Mouse (Mus musculus): ENCODE measurements around the gene Vmo1. TPM values are rescaled to one million over a fixed set of nuclear protein-coding genes. Genes with fewer than 3 reads are reported as not detected.
"Not testable (repeated sequence)": the region's sequence is repeated elsewhere in the genome, so short reads cannot be mapped to it uniquely, and the experiment has no call there.

The Vmo1 gene
- polyA plus RNA-seq, 1 experiment from 2014 or later, result 0.80 TPM

- Histone ChIP-seq H3K27ac (ENCODE audit: low read depth, low read length) (no peak overlapping the region), H3K4me3 (ENCODE audit: low read depth, low read length) (no peak overlapping the region), H3K4me1 (replicated peaks; ENCODE audit: control insufficient read depth, insufficient read depth, low read length) (no peaks in the 10 kb centered on the region; the same call in 1 of the 2 replicates), H3K27me3 (replicated peaks; ENCODE audit: control insufficient read depth, insufficient read depth, low read length) (peaks cover 32% of the 10 kb centered on the region), H3K9me3 (ENCODE audit: control insufficient read depth, low read length) (no peaks in the 10 kb centered on the region), H3K9ac (ENCODE audit: low read depth, low read length) (no peak overlapping the region), H3K4me2 (no peak overlapping the region), H3K36me3 (ENCODE audit: control insufficient read depth, insufficient read depth, low read length) (no peaks in the 10 kb centered on the region)
- 48% methylated on average over 7 of the region's 7 CpGs for WGBS
- ATAC-seq (replicated peaks; ENCODE audit: low FRiP score) (no peak), DNase-seq (ENCODE audit: low spot score) (no peak)
These were observed 30.1 kb upstream of the Vmo1 start for GRCm38 (mm10) chr11:70544496-70544895.

- H3K9me3 ChIP-seq (ENCODE audit: control insufficient read depth, low read length), result no peaks in the 10 kb centered on the region
- ATAC-seq (replicated peaks; ENCODE audit: low FRiP score) (no peak), DNase-seq (ENCODE audit: low spot score) (no peak)
- no peak overlapping the region for H3K4me2 ChIP-seq
- no peak overlapping the region for H3K4me3 ChIP-seq (ENCODE audit: low read depth, low read length)
- H3K36me3 ChIP-seq (ENCODE audit: control insufficient read depth, insufficient read depth, low read length), result no peaks in the 10 kb centered on the region
- 63% methylated on average over 5 of the region's 5 CpGs for WGBS
- peaks cover 4% of the 10 kb centered on the region for H3K4me1 ChIP-seq (replicated peaks; ENCODE audit: control insufficient read depth, insufficient read depth, low read length)
- peaks cover 32% of the 10 kb centered on the region for H3K27me3 ChIP-seq (replicated peaks; ENCODE audit: control insufficient read depth, insufficient read depth, low read length)
- H3K27ac ChIP-seq (ENCODE audit: low read depth, low read length), result no peak overlapping the region
- H3K9ac ChIP-seq (ENCODE audit: low read depth, low read length), result no peak overlapping the region
These were observed 27.0 kb upstream of the Vmo1 start for GRCm38 (mm10) chr11:70541415-70541814.

GRCm38 (mm10) chr11:70540928-70541327 lies 26.5 kb upstream of the Vmo1 start:
- peaks cover 32% of the 10 kb centered on the region for H3K27me3 ChIP-seq (replicated peaks; ENCODE audit: control insufficient read depth, insufficient read depth, low read length)

DNA sequence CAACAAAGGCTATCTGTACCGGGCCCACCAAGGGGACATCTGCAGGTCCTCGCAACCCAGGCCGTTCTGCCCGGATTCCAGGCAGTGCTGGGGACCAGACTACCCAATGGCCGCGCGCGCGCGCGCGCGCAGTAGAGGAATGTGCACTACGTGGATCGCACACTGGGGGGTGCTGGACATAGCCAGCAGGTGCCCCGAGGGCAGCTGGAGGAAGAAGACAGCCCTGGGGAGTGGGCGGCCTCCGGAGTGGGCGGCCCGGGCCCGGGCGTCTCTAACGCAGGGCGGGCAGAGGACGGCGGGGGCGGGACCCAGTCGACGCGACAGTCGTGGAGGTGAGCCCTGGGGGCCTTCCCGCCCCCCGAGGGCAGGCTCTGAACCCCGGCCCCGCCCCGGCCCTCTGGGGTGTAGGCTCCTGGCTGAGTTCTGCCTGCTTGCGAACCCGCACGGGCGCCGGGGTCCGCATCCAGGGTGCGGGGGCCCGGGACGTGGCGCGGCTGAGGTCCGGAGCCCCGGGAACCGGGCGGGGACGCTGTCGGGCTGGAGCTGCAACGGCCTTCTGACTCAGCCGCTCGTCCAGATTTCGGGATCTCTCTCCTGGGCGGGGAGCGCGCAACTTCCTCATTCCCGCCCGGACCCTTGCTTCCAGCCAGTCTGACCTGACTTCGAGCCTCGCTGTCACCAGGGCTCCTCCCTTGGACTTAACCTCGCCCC lies 25.6 kb upstream of the Vmo1 start, which contains the start of gene Pld2:
TSS of gene Pld2 (plus strand) at position 188 of the 711 bp plus-strand sequence.
- peak; percentile 91 for DNase-seq (ENCODE audit: low spot score)
- Histone ChIP-seq H3K4me3 (ENCODE audit: low read depth, low read length) (peak within 1 kb of the TSS; percentile 58), H3K9ac (ENCODE audit: low read depth, low read length) (peak within 1 kb of the TSS; percentile 48), H3K27ac (ENCODE audit: low read depth, low read length) (no peak within 1 kb of the TSS), H3K36me3 (ENCODE audit: control insufficient read depth, insufficient read depth, low read length) (no peaks in the 10 kb centered on the region), H3K4me2 (peak within 1 kb of the TSS; percentile 88), H3K9me3 (ENCODE audit: control insufficient read depth, low read length) (no peaks in the 10 kb centered on the region), H3K4me1 (replicated peaks; ENCODE audit: control insufficient read depth, insufficient read depth, low read length) (peaks cover 4% of the 10 kb centered on the region), H3K27me3 (replicated peaks; ENCODE audit: control insufficient read depth, insufficient read depth, low read length) (peaks cover 32% of the 10 kb centered on the region)
- peak; percentile 90 for ATAC-seq (replicated peaks; ENCODE audit: low FRiP score)
- WGBS, result under 1% methylated on average over 63 of the region's 65 CpGs

More at GRCm38 (mm10) chr11:70540928-70541327, 26.5 kb upstream of the Vmo1 start:
- Histone ChIP-seq H3K4me3 (ENCODE audit: low read depth, low read length) (peak overlapping the region; percentile 58), H3K4me1 (replicated peaks; ENCODE audit: control insufficient read depth, insufficient read depth, low read length) (peaks cover 4% of the 10 kb centered on the region), H3K9me3 (ENCODE audit: control insufficient read depth, low read length) (no peaks in the 10 kb centered on the region), H3K4me2 (peak overlapping the region; percentile 88), H3K9ac (ENCODE audit: low read depth, low read length) (no peak overlapping the region; the same call in 1 of the 2 replicates), H3K36me3 (ENCODE audit: control insufficient read depth, insufficient read depth, low read length) (no peaks in the 10 kb centered on the region), H3K27ac (ENCODE audit: low read depth, low read length) (no peak overlapping the region)
- ATAC-seq (replicated peaks; ENCODE audit: low FRiP score), result no peak
- WGBS, result 86% methylated on average over 7 of the region's 7 CpGs
- no peak for DNase-seq (ENCODE audit: low spot score)

GRCm38 (mm10) chr11:70539423-70539822 lies 25.0 kb upstream of the Vmo1 start:
- peak overlapping the region; percentile 58 for H3K4me3 ChIP-seq (ENCODE audit: low read depth, low read length)
- H3K9ac ChIP-seq (ENCODE audit: low read depth, low read length), result peak overlapping the region; percentile 7; the same call in 1 of the 2 replicates
- DNase-seq (ENCODE audit: low spot score) (no peak), ATAC-seq (replicated peaks; ENCODE audit: low FRiP score) (no peak)
- WGBS, result 23% methylated on average over 9 of the region's 9 CpGs
- peaks cover 32% of the 10 kb centered on the region for H3K27me3 ChIP-seq (replicated peaks; ENCODE audit: control insufficient read depth, insufficient read depth, low read length)
- no peak overlapping the region for H3K27ac ChIP-seq (ENCODE audit: low read depth, low read length)
- H3K4me1 ChIP-seq (replicated peaks; ENCODE audit: control insufficient read depth, insufficient read depth, low read length), result peaks cover 4% of the 10 kb centered on the region
- no peaks in the 10 kb centered on the region for H3K36me3 ChIP-seq (ENCODE audit: control insufficient read depth, insufficient read depth, low read length)
- no peaks in the 10 kb centered on the region for H3K9me3 ChIP-seq (ENCODE audit: control insufficient read depth, low read length)
- H3K4me2 ChIP-seq, result peak overlapping the region; percentile 88

GRCm38 (mm10) chr11:70532839-70533238 lies 18.4 kb upstream of the Vmo1 start, which contains the start of gene Gm40193:
TSS of gene Gm40193 (minus strand) at chr11:70532939.
- no peaks in the 10 kb centered on the region; the same call in 1 of the 2 replicates for H3K36me3 ChIP-seq (ENCODE audit: control insufficient read depth, insufficient read depth, low read length)
- no peak within 1 kb of the TSS for H3K4me3 ChIP-seq (ENCODE audit: low read depth, low read length)
- no peaks in the 10 kb centered on the region for H3K27me3 ChIP-seq (replicated peaks; ENCODE audit: control insufficient read depth, insufficient read depth, low read length)
- DNase-seq (ENCODE audit: low spot score), result no peak
- H3K9me3 ChIP-seq (ENCODE audit: control insufficient read depth, low read length), result no peaks in the 10 kb centered on the region
- H3K4me1 ChIP-seq (replicated peaks; ENCODE audit: control insufficient read depth, insufficient read depth, low read length), result no peaks in the 10 kb centered on the region
- H3K9ac ChIP-seq (ENCODE audit: low read depth, low read length), result no peak within 1 kb of the TSS
- H3K4me2 ChIP-seq, result no peak within 1 kb of the TSS
- no peak within 1 kb of the TSS for H3K27ac ChIP-seq (ENCODE audit: low read depth, low read length)
- ATAC-seq (replicated peaks; ENCODE audit: low FRiP score), result no peak
- WGBS, result 84% methylated on average over 6 of the region's 6 CpGs

DNA sequence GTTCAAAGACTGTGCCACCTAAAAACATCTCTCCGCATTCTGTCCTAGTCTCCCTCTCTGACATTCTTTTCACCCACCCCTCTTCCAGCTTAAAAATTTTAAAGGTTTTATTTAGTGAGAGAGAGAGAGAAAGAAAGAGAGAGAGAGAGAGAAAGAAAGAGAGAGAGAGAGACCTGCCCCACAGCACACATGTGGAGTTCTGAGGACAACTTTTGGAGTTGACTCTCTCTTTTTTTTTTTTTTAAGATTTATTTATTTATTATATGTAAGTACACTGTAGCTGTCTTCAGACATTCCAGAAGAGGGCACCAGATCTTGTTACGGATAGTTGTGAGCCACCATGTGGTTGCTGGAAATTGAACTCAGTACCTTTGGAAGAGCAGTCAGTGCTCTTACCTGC lies 16.6 kb upstream of the Vmo1 start:
- H3K4me1 ChIP-seq (replicated peaks; ENCODE audit: control insufficient read depth, insufficient read depth, low read length); ATAC-seq (replicated peaks; ENCODE audit: low FRiP score); DNase-seq (ENCODE audit: low spot score); H3K27me3 ChIP-seq (replicated peaks; ENCODE audit: control insufficient read depth, insufficient read depth, low read length); H3K9me3 ChIP-seq (ENCODE audit: control insufficient read depth, low read length); H3K4me3 ChIP-seq (ENCODE audit: low read depth, low read length); H3K4me2 ChIP-seq; H3K9ac ChIP-seq (ENCODE audit: low read depth, low read length); H3K27ac ChIP-seq (ENCODE audit: low read depth, low read length): not testable (repeated sequence)
- 78% methylated on average over 2 of the region's 2 CpGs for WGBS
- peaks cover 10% of the 10 kb centered on the region; the same call in 1 of the 2 replicates for H3K36me3 ChIP-seq (ENCODE audit: control insufficient read depth, insufficient read depth, low read length)

GRCm38 (mm10) chr11:70528610-70529009 lies 14.2 kb upstream of the Vmo1 start:
- Histone ChIP-seq H3K9me3 (ENCODE audit: control insufficient read depth, low read length) (no peaks in the 10 kb centered on the region), H3K4me1 (replicated peaks; ENCODE audit: control insufficient read depth, insufficient read depth, low read length) (peaks cover 9% of the 10 kb centered on the region), H3K27me3 (replicated peaks; ENCODE audit: control insufficient read depth, insufficient read depth, low read length) (no peaks in the 10 kb centered on the region), H3K4me2 (no peak overlapping the region), H3K36me3 (ENCODE audit: control insufficient read depth, insufficient read depth, low read length) (peaks cover 10% of the 10 kb centered on the region; the same call in 1 of the 2 replicates), H3K4me3 (ENCODE audit: low read depth, low read length) (no peak overlapping the region), H3K9ac (ENCODE audit: low read depth, low read length) (no peak overlapping the region), H3K27ac (ENCODE audit: low read depth, low read length) (no peak overlapping the region)
- WGBS, result 72% methylated on average over 7 of the region's 7 CpGs
- no peak for ATAC-seq (replicated peaks; ENCODE audit: low FRiP score)
- no peak for DNase-seq (ENCODE audit: low spot score)

DNA sequence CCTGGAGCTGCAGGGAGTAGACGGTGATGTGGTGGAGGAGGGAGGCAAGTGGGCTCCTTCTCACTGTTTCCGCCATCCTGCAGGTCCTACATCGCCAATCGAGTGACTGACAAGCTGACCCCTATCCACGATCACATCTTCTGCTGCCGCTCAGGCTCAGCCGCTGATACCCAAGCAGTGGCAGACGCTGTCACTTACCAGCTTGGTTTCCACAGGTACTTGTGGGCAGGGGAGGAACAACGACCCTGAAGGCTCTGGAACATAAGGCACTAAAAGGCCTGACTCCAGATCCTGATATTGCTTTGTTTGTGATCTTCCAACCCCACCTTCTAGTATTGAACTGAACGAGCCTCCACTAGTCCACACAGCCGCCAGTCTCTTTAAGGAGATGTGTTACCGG lies 11.8 kb upstream of the Vmo1 start:
- no peak for ATAC-seq (replicated peaks; ENCODE audit: low FRiP score)
- H3K4me2 ChIP-seq, result peak overlapping the region; percentile 89
- no peak for DNase-seq (ENCODE audit: low spot score)
- H3K36me3 ChIP-seq (ENCODE audit: control insufficient read depth, insufficient read depth, low read length), result peaks cover 10% of the 10 kb centered on the region; the same call in 1 of the 2 replicates
- H3K27ac ChIP-seq (ENCODE audit: low read depth, low read length), result no peak overlapping the region
- H3K4me1 ChIP-seq (replicated peaks; ENCODE audit: control insufficient read depth, insufficient read depth, low read length), result peaks cover 9% of the 10 kb centered on the region
- whole genome bisulfite sequencing, result 86% methylated on average over 12 of the region's 12 CpGs
- no peaks in the 10 kb centered on the region for H3K9me3 ChIP-seq (ENCODE audit: control insufficient read depth, low read length)
- H3K27me3 ChIP-seq (replicated peaks; ENCODE audit: control insufficient read depth, insufficient read depth, low read length), result no peaks in the 10 kb centered on the region
- peak overlapping the region; percentile 89 for H3K4me3 ChIP-seq (ENCODE audit: low read depth, low read length)
- H3K9ac ChIP-seq (ENCODE audit: low read depth, low read length), result peak overlapping the region; percentile 83

Measured in liver, embryonic 11.5 days (tissue).